Mouse (Mus musculus) midbrain, embryonic 14.5 days (tissue): Measurements from ENCODE around the gene A730049H05Rik. TPM values are rescaled to one million over a fixed set of nuclear protein-coding genes. Genes with fewer than 3 reads are reported as not detected.

Source experiments
- ATAC-seq: fragments of 200-750 bp; cut with Nextera tagmentation; 2 replicates; pipeline ENCODE4 v1.8.0; 2017; ENCODE audit warnings: moderate number of reproducible peaks, moderate library complexity; ENCODE audit not compliant: low FRiP score, low TSS enrichment
- DNase-seq: peaks from one replicate; pipeline ENCODE4 v3.0.0-alpha.2; 2015
- H3K27ac ChIP-seq: fragments of 300-500 bp; sonication (generic); replicated peaks from 2 replicates; pipeline ENCODE4 v1.5.1; 2014; ENCODE audit warnings: mild to moderate bottlenecking, low read depth, low read length, moderate library complexity
- H3K27me3 ChIP-seq: fragments of 300-500 bp; sonication (generic); 2 replicates; pipeline ENCODE4 v1.6.1; 2014; ENCODE audit warnings: low read length, control low read depth, mixed read lengths; ENCODE audit not compliant: control insufficient read depth, insufficient read depth
- H3K36me3 ChIP-seq: fragments of 300-500 bp; sonication (generic); 2 replicates; pipeline ENCODE4 v1.6.1; 2014; ENCODE audit warnings: low read length, control low read depth; ENCODE audit not compliant: control insufficient read depth, insufficient read depth
- H3K4me1 ChIP-seq: fragments of 300-500 bp; sonication (generic); 2 replicates; pipeline ENCODE4 v1.6.1; 2014; ENCODE audit warnings: mild to moderate bottlenecking, antibody characterized with exemption, low read length, control low read depth; ENCODE audit not compliant: control insufficient read depth, insufficient read depth
- H3K4me2 ChIP-seq: fragments of 300-500 bp; sonication (generic); 2 replicates; pipeline ENCODE4 v1.6.1; 2014; ENCODE audit warnings: mild to moderate bottlenecking, low read length, moderate library complexity
- H3K4me3 ChIP-seq: fragments of 300-500 bp; sonication (generic); replicated peaks from 2 replicates; pipeline ENCODE4 v1.5.1; 2014; ENCODE audit warnings: low read depth, low read length
- H3K9ac ChIP-seq: fragments of 300-500 bp; sonication (generic); replicated peaks from 2 replicates; pipeline ENCODE4 v1.6.1; 2014; ENCODE audit warnings: mild to moderate bottlenecking, low read length, moderate library complexity
- H3K9me3 ChIP-seq: fragments of 300-500 bp; sonication (generic); 2 replicates; pipeline ENCODE4 v1.6.1; 2016; ENCODE audit warnings: low read length, control low read depth, mixed read lengths; ENCODE audit not compliant: control insufficient read depth
- WGBS: fragments of 180-500 bp; shearing (Covaris S2); extraction: QIAGEN DNeasy Blood & Tissue Kit; methylation state at CpG from one replicate; pipeline ENCODE4 v1.1.7; 2014; 5-methylcytosine and 5-hydroxymethylcytosine counted together
- polyA plus RNA-seq: library from polyadenylated mRNA; unstranded; fragments of >200 nt; fragmentation: Nextera tagmentation; extraction: Ambion mirVana; gene quantifications from 2 replicates; pipeline ENCODE4 v1.2.1, GENCODE M21; 2014

Gene A730049H05Rik
- 0.37 and 0.46 TPM in 2 replicates for polyA plus RNA-seq

DNA sequence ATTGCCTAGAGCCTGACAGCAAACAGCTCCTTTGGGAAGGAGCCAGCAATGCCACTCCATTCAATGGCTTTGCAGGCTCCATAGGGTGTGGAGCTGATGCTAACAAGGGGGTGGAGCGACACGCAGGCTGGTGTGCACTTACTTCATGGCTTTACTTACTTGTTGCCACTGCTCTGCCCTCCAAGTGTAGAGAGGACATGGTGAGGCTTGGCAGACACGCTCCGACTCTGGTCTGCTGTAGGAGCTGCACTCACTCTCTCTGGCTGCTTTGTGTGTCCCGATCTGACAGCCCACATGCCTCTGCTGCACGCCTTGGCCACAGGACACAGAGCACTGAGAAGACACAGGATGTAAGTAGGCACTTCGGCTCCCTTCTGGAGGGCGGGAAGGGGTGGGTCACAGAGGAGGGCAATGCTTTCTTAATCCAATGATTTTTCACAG, at the start of gene A730049H05Rik:
TSS of gene A730049H05Rik (plus strand) at position 168 of the 441 bp plus-strand sequence.
- ATAC-seq: no peak
- 1% methylated on average over 8 of the region's 8 CpGs for WGBS
- Histone ChIP-seq H3K27me3 (0 out of 2 replicates have a peak, but pooled peaks cover 3% of the 10 kb centered on the region), H3K4me3 (no peak within 1 kb of the TSS), H3K4me1 (no peaks in the 10 kb centered on the region), H3K9me3 (no peaks in the 10 kb centered on the region), H3K36me3 (no peaks in the 10 kb centered on the region), H3K4me2 (peak within 1 kb of the TSS; percentile 40), H3K9ac (no peak within 1 kb of the TSS), H3K27ac (no peak within 1 kb of the TSS)
- peak; percentile 53 for DNase-seq

GRCm38 (mm10) chr6:92776356-92776755, 39.9 kb upstream of the A730049H05Rik start:
- Histone ChIP-seq H3K4me2 (no peak overlapping the region), H3K9me3 (no peaks in the 10 kb centered on the region), H3K27me3 (no peaks in the 10 kb centered on the region), H3K27ac (no peak overlapping the region), H3K9ac (no peak overlapping the region), H3K36me3 (no peaks in the 10 kb centered on the region), H3K4me3 (no peak overlapping the region), H3K4me1 (no peaks in the 10 kb centered on the region)
- WGBS: 16% methylated on average over 2 of the region's 2 CpGs
- ATAC-seq (no peak), DNase-seq (peak; percentile 89)

DNA sequence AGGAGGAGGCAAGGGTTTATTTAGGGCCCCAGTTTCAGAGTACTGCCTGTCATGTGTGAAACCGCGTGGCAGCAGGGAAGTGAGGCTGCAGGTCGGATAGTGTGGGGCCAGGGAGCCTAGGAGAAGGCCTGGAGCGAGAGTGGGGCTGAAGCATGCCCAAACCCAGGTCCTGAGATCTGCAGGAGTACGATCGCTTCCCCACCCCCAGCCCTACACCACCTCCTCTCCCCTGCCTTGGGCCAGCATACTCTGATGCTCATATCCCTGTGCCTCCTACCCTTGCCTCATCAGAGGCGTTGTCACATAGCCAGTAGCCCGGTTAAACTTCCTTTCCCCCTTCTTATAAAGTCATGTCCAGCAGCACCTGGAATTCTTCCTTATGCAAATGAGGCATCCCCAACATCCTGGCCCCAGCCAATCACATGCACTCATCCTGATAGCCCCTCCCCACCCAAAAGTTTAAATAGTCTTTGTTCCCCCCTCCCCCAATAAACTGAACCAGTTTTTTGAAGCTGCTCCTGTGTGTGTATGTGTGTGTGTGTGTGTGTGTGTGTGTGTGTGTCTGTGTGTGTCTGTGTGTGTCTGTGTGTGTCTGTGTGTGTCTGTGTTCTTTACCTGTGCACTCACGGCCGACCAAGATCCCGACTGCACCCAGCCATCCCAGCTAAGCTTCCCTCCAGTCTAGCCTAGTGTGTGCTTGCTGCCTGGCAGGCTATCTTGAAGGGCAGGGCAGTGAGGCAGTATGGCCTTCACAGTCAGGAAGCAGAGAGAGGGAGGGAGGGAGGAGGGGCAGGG, 36.9 kb upstream of the A730049H05Rik start:
- Histone ChIP-seq H3K36me3 (no peaks in the 10 kb centered on the region), H3K9ac (no peak overlapping the region), H3K4me3 (no peak overlapping the region), H3K27me3 (no peaks in the 10 kb centered on the region), H3K9me3 (no peaks in the 10 kb centered on the region), H3K4me2 (no peak overlapping the region), H3K27ac (no peak overlapping the region), H3K4me1 (no peaks in the 10 kb centered on the region)
- DNase-seq (no peak), ATAC-seq (no peak)
- WGBS: 82% methylated on average over 11 of the region's 11 CpGs

GRCm38 (mm10) chr6:92779935-92780205, 36.4 kb upstream of the A730049H05Rik start:
- Histone ChIP-seq H3K27ac (no peak overlapping the region), H3K9me3 (no peaks in the 10 kb centered on the region), H3K27me3 (no peaks in the 10 kb centered on the region), H3K4me1 (no peaks in the 10 kb centered on the region), H3K9ac (no peak overlapping the region), H3K4me3 (no peak overlapping the region), H3K4me2 (no peak overlapping the region), H3K36me3 (no peaks in the 10 kb centered on the region)
- no peak for ATAC-seq
- DNase-seq: no peak
- WGBS: 50% methylated on average over 5 of the region's 5 CpGs

DNA sequence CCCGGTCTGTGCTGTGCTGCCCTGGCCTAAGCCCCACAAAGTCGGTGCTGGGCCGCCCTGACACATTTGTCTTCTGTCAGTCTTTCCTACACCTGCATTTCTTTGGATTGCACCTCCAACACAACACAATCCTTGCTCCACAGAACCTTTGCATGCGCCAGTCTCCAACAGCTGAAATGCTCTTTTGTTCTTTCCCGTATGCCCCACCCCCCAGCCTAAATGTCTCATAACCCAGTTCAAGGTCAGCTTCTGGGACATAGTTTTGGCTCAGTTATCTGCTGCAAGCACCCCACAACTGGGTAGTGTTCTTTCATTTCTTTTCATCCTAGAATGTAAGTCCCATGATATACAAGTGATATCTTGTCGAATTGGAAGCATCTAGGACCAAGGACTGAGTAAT, 34.8 kb upstream of the A730049H05Rik start:
- H3K9ac ChIP-seq: no peak overlapping the region
- 90% methylated on average over 6 of the region's 6 CpGs for WGBS
- H3K36me3 ChIP-seq: no peaks in the 10 kb centered on the region
- no peaks in the 10 kb centered on the region for H3K4me1 ChIP-seq
- ATAC-seq: no peak
- H3K27me3 ChIP-seq: peaks cover 11% of the 10 kb centered on the region
- DNase-seq: no peak
- no peak overlapping the region for H3K4me2 ChIP-seq
- no peak overlapping the region for H3K4me3 ChIP-seq
- no peak overlapping the region for H3K27ac ChIP-seq
- H3K9me3 ChIP-seq: no peaks in the 10 kb centered on the region

- Histone ChIP-seq H3K9ac (no peak overlapping the region), H3K4me2 (no peak overlapping the region), H3K27ac (no peak overlapping the region), H3K27me3 (peaks cover 13% of the 10 kb centered on the region), H3K36me3 (no peaks in the 10 kb centered on the region), H3K4me3 (no peak overlapping the region), H3K4me1 (no peaks in the 10 kb centered on the region), H3K9me3 (no peaks in the 10 kb centered on the region)
- ATAC-seq: no peak
- WGBS: 10% methylated on average over 7 of the region's 7 CpGs
- DNase-seq: peak; percentile 89
Observed at GRCm38 (mm10) chr6:92784782-92785181, 31.5 kb upstream of the A730049H05Rik start.

- peak overlapping the region; percentile 28 for H3K4me3 ChIP-seq
- WGBS: 2% methylated on average over 20 of the region's 20 CpGs
- H3K4me2 ChIP-seq: peak overlapping the region; percentile 58
- H3K4me1 ChIP-seq: no peaks in the 10 kb centered on the region
- DNase-seq (peak; percentile 53), ATAC-seq (peak; percentile 37; the same call in 1 of the 2 replicates)
- no peak overlapping the region for H3K27ac ChIP-seq
- H3K9ac ChIP-seq: peak overlapping the region; percentile 47; the same call in 1 of the 2 replicates
- peaks cover 13% of the 10 kb centered on the region for H3K27me3 ChIP-seq
- H3K9me3 ChIP-seq: no peaks in the 10 kb centered on the region
- no peaks in the 10 kb centered on the region for H3K36me3 ChIP-seq
Observed at GRCm38 (mm10) chr6:92786701-92787375, 29.4 kb upstream of the A730049H05Rik start.

DNA sequence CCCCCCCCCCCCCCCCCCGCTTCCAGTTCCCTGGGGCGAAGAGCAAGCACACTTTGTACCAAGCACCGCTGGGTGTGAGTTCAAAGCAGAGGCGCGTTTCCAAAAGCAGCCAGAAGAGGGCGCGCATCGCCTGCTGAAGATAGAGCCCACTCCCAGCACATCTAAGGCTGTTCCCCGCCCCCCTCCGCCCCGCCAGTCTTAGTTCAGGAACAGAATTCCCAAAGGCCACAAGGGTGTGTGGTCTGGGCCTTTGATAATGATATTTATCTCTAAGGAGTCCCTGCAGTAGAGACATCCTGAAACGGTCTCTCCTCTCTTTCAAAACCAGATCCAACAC, 28.9 kb upstream of the A730049H05Rik start:
- H3K36me3 ChIP-seq: no peaks in the 10 kb centered on the region
- peaks cover 13% of the 10 kb centered on the region for H3K27me3 ChIP-seq
- peak overlapping the region; percentile 28 for H3K4me3 ChIP-seq
- H3K9me3 ChIP-seq: no peaks in the 10 kb centered on the region
- H3K4me2 ChIP-seq: peak overlapping the region; percentile 58
- H3K4me1 ChIP-seq: no peaks in the 10 kb centered on the region
- no peak overlapping the region for H3K27ac ChIP-seq
- WGBS: under 1% methylated on average over 11 of the region's 12 CpGs
- DNase-seq (peak; percentile 96), ATAC-seq (peak; percentile 72; the same call in 1 of the 2 replicates)
- peak overlapping the region; percentile 47; the same call in 1 of the 2 replicates for H3K9ac ChIP-seq

DNA sequence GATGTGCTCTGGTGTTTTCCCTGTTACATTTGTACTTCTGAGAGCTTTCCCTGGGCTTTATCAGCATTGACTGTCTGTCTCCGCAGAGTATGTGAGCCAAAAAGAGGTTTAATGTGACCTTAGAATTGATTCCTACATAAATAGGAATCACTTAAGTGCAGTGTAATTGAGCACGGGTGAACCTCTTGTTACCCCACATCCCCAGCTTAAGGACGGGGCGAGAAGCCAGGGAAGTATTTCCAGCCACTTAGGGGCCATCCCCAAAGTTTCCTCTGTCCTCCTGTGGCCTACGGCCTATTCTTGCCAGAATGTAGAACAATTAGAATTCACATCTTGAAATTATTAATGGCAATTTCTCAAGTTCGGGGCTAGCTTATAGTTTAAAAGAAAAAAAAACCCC, 22.5 kb upstream of the A730049H05Rik start:
- Histone ChIP-seq H3K9ac (no peak overlapping the region), H3K27me3 (no peaks in the 10 kb centered on the region), H3K4me3 (no peak overlapping the region), H3K4me2 (no peak overlapping the region), H3K9me3 (no peaks in the 10 kb centered on the region), H3K4me1 (no peaks in the 10 kb centered on the region), H3K27ac (no peak overlapping the region), H3K36me3 (no peaks in the 10 kb centered on the region)
- DNase-seq (no peak), ATAC-seq (no peak)
- 87% methylated on average over 6 of the region's 6 CpGs for WGBS
